Mouse (Mus musculus): Measurements from ENCODE around the gene Apbb1ip.

The Apbb1ip gene

GRCm38 (mm10) chr2:22773549-22774180 is at the start of gene Apbb1ip:
Apbb1ip (plus strand) TSS chr2:22774094.
- DNase-seq, result no peak

GRCm38 (mm10) chr2:22727113-22727512 is 46.8 kb upstream of the Apbb1ip start:
- DNase-seq, result no peak

GRCm38 (mm10) chr2:22736134-22736533 is 37.8 kb upstream of the Apbb1ip start:
- no peak for DNase-seq

GRCm38 (mm10) chr2:22739369-22739768 is 34.5 kb upstream of the Apbb1ip start:
- DNase-seq, result no peak

GRCm38 (mm10) chr2:22740441-22740840 is 33.5 kb upstream of the Apbb1ip start:
- DNase-seq, result no peak

GRCm38 (mm10) chr2:22741222-22741621 is 32.7 kb upstream of the Apbb1ip start:
- no peak for DNase-seq

GRCm38 (mm10) chr2:22744121-22744761 is 29.7 kb upstream of the Apbb1ip start:
- no peak for DNase-seq

GRCm38 (mm10) chr2:22744876-22745275 is 29.0 kb upstream of the Apbb1ip start:
- DNase-seq, result no peak

GRCm38 (mm10) chr2:22746785-22747184 is 27.1 kb upstream of the Apbb1ip start:
- DNase-seq, result no peak

- DNase-seq, result no peak
Measured at GRCm38 (mm10) chr2:22747941-22748340, 26.0 kb upstream of the Apbb1ip start.

GRCm38 (mm10) chr2:22749761-22750160 is 24.1 kb upstream of the Apbb1ip start:
- no peak for DNase-seq

GRCm38 (mm10) chr2:22752492-22752891 is 21.4 kb upstream of the Apbb1ip start:
- no peak for DNase-seq

- no peak for DNase-seq
Measured at GRCm38 (mm10) chr2:22753461-22754075, 20.3 kb upstream of the Apbb1ip start.

GRCm38 (mm10) chr2:22754222-22754824 is 19.6 kb upstream of the Apbb1ip start:
- DNase-seq, result no peak

GRCm38 (mm10) chr2:22755561-22755960 is 18.3 kb upstream of the Apbb1ip start:
- DNase-seq, result no peak

- peak; percentile 48 for DNase-seq
Measured at GRCm38 (mm10) chr2:22758310-22758972, 15.5 kb upstream of the Apbb1ip start.

- DNase-seq, result no peak
Measured at GRCm38 (mm10) chr2:22760452-22760851, 13.4 kb upstream of the Apbb1ip start.

GRCm38 (mm10) chr2:22761103-22761521 is 12.8 kb upstream of the Apbb1ip start:
- no peak for DNase-seq

- DNase-seq, result no peak
Measured at GRCm38 (mm10) chr2:22764774-22765387, 9.0 kb upstream of the Apbb1ip start.

GRCm38 (mm10) chr2:22771311-22771710 is 2.6 kb upstream of the Apbb1ip start:
- DNase-seq, result no peak

GRCm38 (mm10) chr2:22774181-22774751 is 372 bp downstream of the Apbb1ip start:
- DNase-seq, result no peak

GRCm38 (mm10) chr2:22775213-22775612 is 1.3 kb downstream of the Apbb1ip start:
- DNase-seq, result no peak
